Mouse (Mus musculus) layer of hippocampus, adult 6 months (tissue): ENCODE measurements around the gene Agps. TPM values are rescaled to one million over a fixed set of nuclear protein-coding genes. Genes with fewer than 3 reads are reported as not detected.

Experiments
- long read RNA-seq, 2 experiments: library from polyadenylated mRNA; unstranded; transcript quantifications; one replicate each; pipeline ENCODE4 v2.0.0; 2019 to 2020
- polyA plus RNA-seq: library from polyadenylated mRNA; unstranded; fragments of <200 nt; fragmentation: Nextera tagmentation; gene quantifications from 2 replicates; pipeline ENCODE4 v1.2.3, GENCODE M21; 2021

The Agps gene
- 2.5 and 2.8 TPM in 2 replicates for polyA plus RNA-seq
- long read RNA-seq, experiment 1, full-length matches to known transcripts = 2 of 12 reads
- long read RNA-seq, experiment 1, partial matches to known transcripts = 3 of 12 reads
- long read RNA-seq, experiment 1, other reads (novel, unspliced or antisense) = 7 of 12 reads
- long read RNA-seq, experiment 2, full-length matches to known transcripts = 13 of 24 reads
- long read RNA-seq, experiment 2, partial matches to known transcripts = 10 of 24 reads
- long read RNA-seq, experiment 2, other reads (novel, unspliced or antisense) = 1 of 24 reads

DNA sequence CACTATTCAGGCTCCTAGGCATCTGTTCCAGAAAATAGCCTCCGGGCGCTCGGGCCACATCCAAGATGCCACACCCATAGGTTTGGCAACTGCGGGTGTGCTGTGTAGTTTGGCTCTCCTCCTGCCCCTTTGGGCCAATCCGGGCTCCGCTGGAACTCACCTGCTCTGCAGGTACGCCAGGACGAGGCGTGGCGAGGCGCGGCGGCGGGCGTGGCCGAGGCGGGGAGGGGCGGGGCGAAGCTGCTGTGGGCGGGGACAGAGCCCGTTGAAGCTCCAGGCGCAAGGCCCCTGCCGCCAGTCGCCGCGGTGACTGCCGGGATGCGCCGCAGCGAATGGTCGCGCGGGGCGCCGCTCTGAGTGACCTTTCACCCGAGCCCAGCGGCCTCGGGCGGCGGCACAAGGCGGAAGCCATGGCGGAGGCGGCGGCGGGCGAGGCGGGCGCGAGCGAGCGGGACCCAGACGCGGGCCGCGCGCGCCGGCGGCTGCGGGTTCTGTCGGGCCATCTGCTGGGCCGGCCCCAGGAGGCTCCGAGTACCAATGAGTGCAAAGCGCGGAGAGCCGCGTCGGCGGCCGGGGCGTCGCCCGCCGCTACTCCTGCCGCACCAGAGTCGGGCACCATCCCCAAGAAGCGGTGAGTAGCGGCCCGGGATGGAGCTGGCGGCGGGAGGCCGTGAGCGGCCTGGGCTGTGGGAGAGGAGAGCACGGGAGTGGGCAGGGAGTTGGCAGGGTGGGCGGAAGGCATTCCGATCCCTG, at the start of gene Agps:
Gene Agps (plus strand): TSS at position 297 of the 753 bp plus-strand sequence.

DNA sequence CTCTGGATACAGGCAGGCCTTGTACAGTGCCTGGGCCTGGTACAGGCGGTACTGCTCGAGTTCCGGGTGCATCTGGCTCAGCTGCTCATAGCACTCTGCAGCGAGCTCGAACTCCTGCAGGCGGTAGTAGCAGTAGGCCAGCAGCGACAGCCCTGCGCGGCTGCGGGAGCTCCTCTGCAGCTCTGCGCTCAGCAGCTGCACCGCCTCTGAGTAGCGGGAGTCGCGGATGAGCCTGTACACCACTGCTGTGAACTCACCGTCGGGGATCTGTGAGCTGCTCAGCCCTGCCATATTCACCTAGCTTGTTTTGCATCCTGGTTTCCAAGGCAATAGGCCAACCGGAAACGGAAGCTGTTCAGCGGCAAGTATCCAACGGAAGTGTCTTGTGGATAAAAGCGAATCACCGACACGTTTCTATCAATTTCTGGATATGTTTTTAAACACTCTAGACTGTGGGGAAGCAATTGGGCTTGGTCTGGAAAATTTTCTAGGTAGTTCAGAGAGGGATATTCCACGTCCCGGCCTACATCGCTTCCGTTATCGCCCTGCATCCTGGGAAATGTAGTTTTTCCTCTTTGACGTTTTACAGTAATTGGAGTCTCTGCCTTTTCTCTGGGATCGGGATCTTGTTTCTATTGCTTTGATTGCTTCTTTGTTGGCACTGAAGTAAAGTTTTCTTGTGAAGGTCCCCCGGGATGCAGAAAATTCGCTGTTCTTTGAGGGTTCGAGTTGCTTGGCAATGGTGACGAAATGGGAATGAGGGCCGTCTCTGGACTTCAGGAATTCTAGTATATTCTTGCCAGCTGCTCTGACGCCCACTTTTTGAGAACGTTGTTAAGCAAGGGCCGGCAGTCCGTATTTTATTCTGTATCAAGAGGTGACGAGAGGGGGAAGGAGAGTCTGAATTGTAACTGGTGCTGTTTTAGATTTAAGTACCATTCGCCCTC, 106.4 kb downstream of the Agps start, which contains the start of gene Ttc30b:
Gene Ttc30b (minus strand): TSS at position 469 of the 947 bp plus-strand sequence.

DNA sequence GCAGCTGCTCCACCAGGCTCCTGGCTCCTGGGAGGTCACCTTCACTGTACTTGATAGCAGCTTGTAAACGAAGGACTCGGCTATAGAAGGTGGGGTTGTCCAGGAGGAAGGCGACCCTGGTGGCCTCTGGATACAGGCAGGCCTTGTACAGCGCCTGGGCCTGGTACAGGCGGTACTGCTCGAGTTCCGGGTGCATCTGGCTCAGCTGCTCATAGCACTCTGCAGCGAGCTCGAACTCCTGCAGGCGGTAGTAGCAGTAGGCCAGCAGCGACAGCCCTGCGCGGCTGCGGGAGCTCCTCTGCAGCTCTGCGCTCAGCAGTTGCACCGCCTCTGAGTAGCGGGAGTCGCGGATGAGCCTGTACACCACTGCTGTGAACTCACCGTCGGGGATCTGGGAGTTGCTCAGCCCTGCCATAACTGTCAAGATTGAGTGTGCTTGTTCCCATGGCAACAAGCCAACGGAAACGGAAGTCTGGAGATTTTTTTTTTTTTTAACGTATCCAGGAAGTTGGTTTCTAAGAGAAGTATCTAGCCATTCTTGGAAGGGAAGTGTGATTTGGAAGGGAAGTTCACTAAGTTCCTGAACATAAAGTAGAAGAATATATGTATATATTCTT, 145.9 kb downstream of the Agps start, which contains the start of gene Ttc30a2:
Gene Ttc30a2 (minus strand): TSS at position 419 of the 617 bp plus-strand sequence.

Other genes with a start within 250 kb of the Agps start
- gene Hnrnpa3, start 172.9 kb upstream of the Agps start, polyA plus RNA-seq = 16.6 and 17.8 TPM in 2 replicates
- gene Nfe2l2, start 127.5 kb upstream of the Agps start, polyA plus RNA-seq = 15.5 and 20.1 TPM in 2 replicates
- gene Ttc30b, start 106.4 kb downstream of the Agps start, polyA plus RNA-seq = 16.6 and 18.5 TPM in 2 replicates
- 0.25 TPM in 1 of 2 replicates, not detected in the other for gene Ttc30a2, start 146.0 kb downstream of the Agps start, polyA plus RNA-seq
- 2.8 and 3.0 TPM in 2 replicates for gene Ttc30a1, start 149.8 kb downstream of the Agps start, polyA plus RNA-seq